In genomic region chr7:128356868-128357755, GRCm38 (mm10) we compare ENCODE assay signal across 10 mouse cellular contexts. TPM values are rescaled to one million over a fixed set of nuclear protein-coding genes. Genes with fewer than 3 reads are reported as not detected.
DNase-seq lines count a peak whose midpoint lies in the region; TF ChIP-seq lines count a peak whose summit lies in the region.
"Had no signal": no experiment of that assay in that cellular context is flagged by ENCODE, and none has a peak within 500 bp of the region (broad histone marks: within the 10 kb centered on the region; RNA-seq: fewer than 3 reads in every experiment).

No protein-coding gene starts in this region.

- intact Hi-C loops in left cerebral cortex, postnatal 36 days (cut with DNase I): loop anchor here (5.0 kb wide), 2 partner anchors 335 to 350 kb away; no protein-coding TSS in a partner anchor

- DNase-seq in cerebellum, adult 18-20 months: peak; percentile 23 to 31
- DNase-seq in cerebellum, postnatal 36 days: no peak
- DNase-seq in layer of hippocampus, adult 2 months (ENCODE audit: low spot score in 2 of 2): no peak
- DNase-seq in layer of hippocampus, postnatal 14 days (ENCODE audit: low spot score in 2 of 2): no peak
- DNase-seq in embryo, embryonic 10 days (ENCODE audit: low spot score): peak; percentile 51
- peak; percentile 38 for DNase-seq in lung, postnatal 14 days
- no peak for DNase-seq in layer of hippocampus, adult 18-20 months (ENCODE audit: low spot score in 2 of 2)
- no peak for DNase-seq in left cerebral cortex, postnatal 36 days (ENCODE audit: low spot score in 2 of 2)

- no peak overlapping the region for H3K4me3 ChIP-seq in layer of hippocampus, adult 2 months
- H3K4me3 ChIP-seq: embryonic facial prominence, embryonic 15.5 days; stomach, embryonic 15.5 days had no signal

- H3K27ac ChIP-seq in layer of hippocampus, adult 2 months: no peak overlapping the region
- H3K27ac ChIP-seq: embryonic facial prominence, embryonic 15.5 days; stomach, embryonic 15.5 days had no signal

- TF ChIP-seq CTCF in layer of hippocampus, adult 2 months (conservative IDR thresholded peaks at IDR 0.05): peak; percentile 77

RNA-seq across cellular contexts. Expression of gene BC017158, which starts 59.1 kb away (rescaled TPM):
- total RNA-seq in layer of hippocampus, adult 2 months (2021): 10 to 100 TPM; 26.5 to 27.0 TPM
- total RNA-seq in layer of hippocampus, postnatal 14 days (2021): 10 to 100 TPM; 23.6 to 24.6 TPM
- 10 to 100 TPM; 24.0 to 25.9 TPM for total RNA-seq in layer of hippocampus, adult 18-20 months (2021)
- 10 to 100 TPM; 23.5 to 26.3 TPM for total RNA-seq in left cerebral cortex, postnatal 36 days (2021)

Comparison
In these comparisons a context has a peak if more than half of its experiments do, and no peak if none do; other contexts are left out.
1. DNase-seq: peak in cerebellum, adult 18-20 months (2 of 2), embryo, embryonic 10 days (single experiment) and lung, postnatal 14 days (single experiment); none in cerebellum, postnatal 36 days (0 of 2), layer of hippocampus, adult 2 months (0 of 2), layer of hippocampus, postnatal 14 days (0 of 2), layer of hippocampus, adult 18-20 months (0 of 2) and left cerebral cortex, postnatal 36 days (0 of 2).